Mouse (Mus musculus) hindbrain, embryonic 16.5 days (tissue): ENCODE results near the gene Gngt1. TPM values are rescaled to one million over a fixed set of nuclear protein-coding genes. Genes with fewer than 3 reads are reported as not detected.

Experiments used
- polyA plus RNA-seq: library from polyadenylated mRNA; unstranded; fragments of >200 nt; fragmentation: Nextera tagmentation; extraction: Ambion mirVana; gene quantifications from 2 replicates; pipeline ENCODE4 v1.2.1, GENCODE M21; 2015

Gngt1 gene
- polyA plus RNA-seq, 1 experiment from 2014 or later = not detected

Other genes with a start within 250 kb of the Gngt1 start
- 6.3 and 8.7 TPM in 2 replicates for gene Calcr, start 229.1 kb upstream of the Gngt1 start, polyA plus RNA-seq
- 0.49 and 1.1 TPM in 2 replicates for gene Tfpi2, start 4.9 kb upstream of the Gngt1 start, polyA plus RNA-seq
- 26.4 and 27.8 TPM in 2 replicates for gene Gng11, start 10.1 kb downstream of the Gngt1 start, polyA plus RNA-seq
- 35.6 and 35.7 TPM in 2 replicates for gene Bet1, start 93.2 kb downstream of the Gngt1 start, polyA plus RNA-seq